Mouse (Mus musculus) C2C12 (cell line): ENCODE measurements at regions not wholly inside any gene's neighbourhood (a gene's known extent, or its start where the extent isn't known, plus 50 kb on each side); places are given as distances from the start of the nearest gene placed in this dataset.

Source experiments
- H3K27me3 ChIP-seq: one replicate; pipeline ENCODE4 v1.6.1; 2011; ENCODE audit not compliant: control insufficient read depth, insufficient read depth, insufficient read length
- H3K36me3 ChIP-seq: one replicate; pipeline ENCODE4 v1.6.1; 2011; ENCODE audit not compliant: control insufficient read depth, insufficient read depth
- H3K4me3 ChIP-seq: one replicate; pipeline ENCODE4 v1.5.1; 2011; ENCODE audit warnings: mild to moderate bottlenecking, control low read depth; ENCODE audit not compliant: poor library complexity, insufficient read depth, severe bottlenecking
- H3K79me2 ChIP-seq: one replicate; pipeline ENCODE4 v1.6.1; 2011; ENCODE audit not compliant: control insufficient read depth, insufficient read depth
- H3K79me3 ChIP-seq: one replicate; pipeline ENCODE4 v1.6.1; 2011; ENCODE audit warnings: low read depth, control low read depth
- H3ac ChIP-seq: one replicate; pipeline ENCODE3; 2011; ENCODE audit warnings: low read depth; ENCODE audit not compliant: control insufficient read depth, insufficient read length
- CEBPB ChIP-seq: IDR thresholded peaks from one replicate; pipeline ENCODE4 v1.6.1; 2011; ENCODE audit warnings: low read depth, mild to moderate bottlenecking, control low read depth, moderate library complexity
- CTCF ChIP-seq: IDR thresholded peaks from one replicate; pipeline ENCODE4 v1.5.1; 2011; ENCODE audit not compliant: control insufficient read depth, insufficient read depth, insufficient read length
- FOSL1 ChIP-seq: IDR thresholded peaks from one replicate; pipeline ENCODE4 v1.8.0; 2011; ENCODE audit warnings: mild to moderate bottlenecking, low read length; ENCODE audit not compliant: poor library complexity, insufficient read depth, severe bottlenecking
- MAX ChIP-seq: IDR thresholded peaks from one replicate; pipeline ENCODE4 v1.6.1; 2011; ENCODE audit warnings: mild to moderate bottlenecking, control low read depth
- MYOD1 ChIP-seq: IDR thresholded peaks from one replicate; pipeline ENCODE4 v1.6.1; 2011; ENCODE audit warnings: low read depth; ENCODE audit not compliant: control insufficient read depth, insufficient read length
- MYOG ChIP-seq: IDR thresholded peaks from one replicate; pipeline ENCODE4 v1.6.1; 2011; ENCODE audit not compliant: control insufficient read depth, insufficient read length; ENCODE audit errors: extremely low read depth
- USF1 ChIP-seq: IDR thresholded peaks from one replicate; pipeline ENCODE4 v1.6.1; 2011; ENCODE audit warnings: low read depth, mild to moderate bottlenecking, control low read depth, moderate library complexity

GRCm38 (mm10) chr6:95886645-95887044 is 168.0 kb upstream of the Suclg2 start:
- Histone ChIP-seq H3K79me2 (no peaks in the 10 kb centered on the region), H3K36me3 (no peaks in the 10 kb centered on the region), H3K79me3 (no peaks in the 10 kb centered on the region), H3K4me3 (no peak overlapping the region), H3ac (no peak overlapping the region), H3K27me3 (no peaks in the 10 kb centered on the region)
- TF ChIP-seq MYOD1: no peak
- no peak for TF ChIP-seq MAX
- no peak for TF ChIP-seq USF1
- no peak for TF ChIP-seq CTCF
- no peak for TF ChIP-seq MYOG
- TF ChIP-seq CEBPB: no peak
- no peak for TF ChIP-seq FOSL1

- H3K4me3 ChIP-seq: no peak overlapping the region
- TF ChIP-seq MYOG (no peak), FOSL1 (no peak), MAX (no peak), CEBPB (no peak), USF1 (no peak), CTCF (no peak), MYOD1 (no peak)
- H3K79me3 ChIP-seq: no peaks in the 10 kb centered on the region
- no peaks in the 10 kb centered on the region for H3K79me2 ChIP-seq
- no peaks in the 10 kb centered on the region for H3K27me3 ChIP-seq
- H3K36me3 ChIP-seq: no peaks in the 10 kb centered on the region
- H3ac ChIP-seq: no peak overlapping the region
These were observed 184.0 kb upstream of the Suclg2 start for GRCm38 (mm10) chr6:95902551-95902950.

DNA sequence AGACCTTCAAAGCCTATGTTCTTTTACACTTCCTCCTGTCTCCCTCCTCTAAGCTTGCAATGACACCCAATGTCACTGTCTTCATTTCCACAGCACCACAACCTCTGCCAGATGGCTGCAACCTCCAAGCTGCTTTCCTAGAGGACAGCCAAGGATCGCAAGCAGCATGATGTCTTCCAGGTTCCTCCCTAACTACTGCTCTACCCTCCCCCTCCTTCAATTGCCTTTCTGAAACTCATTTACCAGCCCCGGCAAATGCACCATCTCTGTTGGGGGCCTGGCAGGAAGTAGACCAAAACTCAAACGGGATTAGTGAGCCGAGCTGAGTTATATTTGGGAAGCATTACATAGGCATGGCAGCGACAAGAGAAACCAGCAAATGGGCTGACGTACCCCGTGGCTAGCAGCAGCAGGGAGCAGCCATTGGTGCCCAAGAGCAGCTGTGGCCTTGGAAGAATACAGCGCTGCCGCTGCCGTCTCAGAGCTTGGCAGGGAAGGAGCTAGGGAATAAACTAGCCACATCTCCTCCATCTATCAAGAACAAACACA is 185.6 kb upstream of the Suclg2 start:
- Histone ChIP-seq H3K4me3 (no peak overlapping the region), H3K79me2 (no peaks in the 10 kb centered on the region), H3ac (no peak overlapping the region), H3K79me3 (no peaks in the 10 kb centered on the region), H3K36me3 (no peaks in the 10 kb centered on the region), H3K27me3 (no peaks in the 10 kb centered on the region)
- TF ChIP-seq MYOD1: no peak

GRCm38 (mm10) chr6:95905057-95905456 is 186.5 kb upstream of the Suclg2 start:
- TF ChIP-seq MAX (no peak), MYOD1 (no peak), USF1 (no peak), MYOG (no peak)
- Histone ChIP-seq H3K4me3 (no peak overlapping the region), H3ac (no peak overlapping the region), H3K79me3 (no peaks in the 10 kb centered on the region), H3K27me3 (no peaks in the 10 kb centered on the region), H3K79me2 (no peaks in the 10 kb centered on the region), H3K36me3 (no peaks in the 10 kb centered on the region)

DNA sequence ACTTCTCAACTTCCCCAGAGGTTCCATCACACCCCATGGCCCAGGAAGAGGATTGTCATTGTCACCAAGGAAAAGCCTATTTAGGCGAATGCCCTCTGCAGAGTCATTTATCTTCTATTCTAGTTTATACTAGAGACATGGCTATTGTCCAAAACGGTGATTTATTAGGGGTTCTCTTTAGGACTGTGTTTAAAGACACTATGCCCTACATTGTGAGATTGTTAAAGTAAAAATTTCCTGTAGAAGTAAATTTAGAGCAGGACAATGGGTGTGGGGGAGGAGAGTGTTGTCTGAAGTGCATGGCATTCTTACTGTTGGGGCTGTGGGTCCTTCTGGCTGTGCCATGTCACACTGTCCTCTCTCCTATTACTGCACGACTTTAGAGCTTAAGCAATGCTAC is 191.2 kb upstream of the Fam19a1 start:
- no peaks in the 10 kb centered on the region for H3K36me3 ChIP-seq
- no peak for TF ChIP-seq FOSL1
- TF ChIP-seq USF1: no peak
- no peak for TF ChIP-seq MAX
- no peak for TF ChIP-seq MYOD1
- TF ChIP-seq CEBPB: no peak
- TF ChIP-seq CTCF: no peak
- no peak for TF ChIP-seq MYOG
- no peaks in the 10 kb centered on the region for H3K27me3 ChIP-seq
- H3K79me2 ChIP-seq: no peaks in the 10 kb centered on the region
- H3K79me3 ChIP-seq: no peaks in the 10 kb centered on the region
- H3K4me3 ChIP-seq: no peak overlapping the region
- no peak overlapping the region for H3ac ChIP-seq

DNA sequence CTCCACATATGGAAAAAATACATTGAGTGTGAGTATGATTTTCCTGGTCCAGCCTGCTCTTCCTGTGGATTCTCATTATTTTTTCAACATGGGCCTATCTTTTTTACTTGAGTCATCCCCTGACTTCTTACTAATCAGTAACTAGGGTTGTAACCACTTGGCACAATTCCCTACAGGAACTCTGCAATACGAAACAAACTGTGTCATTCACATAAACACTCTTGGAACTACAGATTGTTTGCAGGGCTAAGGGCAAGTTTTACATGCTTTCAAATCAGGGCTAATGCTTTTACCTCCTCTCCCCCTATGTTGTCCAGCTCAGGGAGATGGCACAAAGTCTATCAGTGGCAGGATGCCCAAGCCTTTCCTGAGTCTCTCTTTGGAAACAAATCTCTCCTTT is 178.4 kb upstream of the Fam19a1 start:
- TF ChIP-seq MYOD1 (no peak), MAX (no peak), FOSL1 (no peak), CTCF (no peak), USF1 (no peak), CEBPB (no peak), MYOG (no peak)

More for the DNA sequence above, 178.4 kb upstream of the Fam19a1 start:
- no peaks in the 10 kb centered on the region for H3K27me3 ChIP-seq
- no peak overlapping the region for H3K4me3 ChIP-seq
- H3K79me3 ChIP-seq: no peaks in the 10 kb centered on the region
- H3ac ChIP-seq: no peak overlapping the region
- no peaks in the 10 kb centered on the region for H3K79me2 ChIP-seq
- no peaks in the 10 kb centered on the region for H3K36me3 ChIP-seq
